Mouse (Mus musculus): Measurements from ENCODE around the gene Trappc12. TPM values are rescaled to one million over a fixed set of nuclear protein-coding genes. Genes with fewer than 3 reads are reported as not detected.

The Trappc12 gene
- polyA plus RNA-seq (2015; fragmentation: Illumina TruSeq; extraction: RNeasy Lipid Tissue Mini Kit (QIAGEN cat#74804); ENCODE audit: insufficient read depth, low read depth, low replicate concordance) = 4.4 TPM

GRCm38 (mm10) chr12:28750021-28750633 is at the start of gene Trappc12:
Gene Trappc12 (minus strand): TSS chr12:28750472.

GRCm38 (mm10) chr12:28751508-28752263 is 1.4 kb upstream of the Trappc12 start, which contains the start of gene Eipr1:
Gene Eipr1 (plus strand): TSS chr12:28751803.

GRCm38 (mm10) chr12:28675121-28675924 is 74.9 kb downstream of the Trappc12 start, which contains the start of gene Adi1:
Gene Adi1 (plus strand): TSS chr12:28675231.

DNA sequence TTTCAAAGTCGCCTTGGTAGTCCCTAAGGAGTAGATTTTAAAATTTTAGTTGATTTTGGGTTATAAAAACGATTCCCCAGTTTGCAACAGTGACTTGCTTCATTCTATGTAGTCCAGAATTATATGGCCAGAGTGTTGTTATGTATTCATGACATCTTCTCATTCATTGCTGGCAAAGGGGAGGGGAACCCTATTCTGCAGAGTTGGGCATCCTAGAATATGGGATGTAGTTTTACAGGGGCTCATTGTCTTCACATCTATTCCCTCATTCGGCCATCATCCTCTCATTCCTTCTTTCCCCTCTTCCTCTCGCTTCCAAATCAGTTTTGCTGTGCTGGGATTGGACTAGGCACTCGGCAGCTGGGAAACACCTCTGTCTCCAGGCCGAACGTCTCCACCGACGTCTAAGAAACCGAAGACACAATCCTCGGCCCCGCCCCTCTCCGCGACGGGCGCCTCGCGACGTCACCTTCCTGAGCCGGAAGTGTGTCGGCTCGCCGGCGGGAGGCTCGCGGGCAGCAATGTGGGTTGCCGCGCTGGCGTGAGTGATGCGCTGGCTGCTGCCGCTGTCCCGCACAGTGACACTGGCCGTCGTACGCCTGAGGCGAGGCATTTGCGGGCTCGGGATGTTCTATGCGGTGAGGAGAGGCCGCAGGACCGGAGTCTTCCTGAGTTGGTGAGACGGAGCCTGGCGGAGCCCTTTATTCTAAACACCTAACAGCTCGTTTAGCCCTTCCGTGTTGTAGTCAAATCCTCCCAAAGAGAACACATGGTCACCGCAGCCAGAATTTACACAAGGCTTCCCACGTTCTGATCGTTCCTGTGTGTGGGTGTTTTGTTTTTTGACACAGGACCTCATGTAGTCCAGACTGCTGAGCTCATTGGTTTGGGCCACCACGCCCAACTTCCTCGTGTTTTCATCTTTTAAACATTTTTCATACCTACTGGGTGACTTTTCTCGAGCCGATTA is 100.8 kb downstream of the Trappc12 start, which contains the start of gene Rnaseh1:
Rnaseh1 (plus strand) TSS at position 462 of the 970 bp plus-strand sequence.

Other genes with a start within 250 kb of the Trappc12 start
- gene Dcdc2c, start 198.1 kb downstream of the Trappc12 start, polyA plus RNA-seq (2015; fragmentation: Illumina TruSeq; extraction: RNeasy Lipid Tissue Mini Kit (QIAGEN cat#74804); ENCODE audit: insufficient read depth, low read depth, low replicate concordance) = not detected
- not detected for gene Allc, start 167.9 kb downstream of the Trappc12 start, polyA plus RNA-seq (2015; fragmentation: Illumina TruSeq; extraction: RNeasy Lipid Tissue Mini Kit (QIAGEN cat#74804); ENCODE audit: insufficient read depth, low read depth, low replicate concordance)
- not detected for gene Colec11, start 127.1 kb downstream of the Trappc12 start, polyA plus RNA-seq (2015; fragmentation: Illumina TruSeq; extraction: RNeasy Lipid Tissue Mini Kit (QIAGEN cat#74804); ENCODE audit: insufficient read depth, low read depth, low replicate concordance)
- gene Rps7, start 114.5 kb downstream of the Trappc12 start, polyA plus RNA-seq (2015; fragmentation: Illumina TruSeq; extraction: RNeasy Lipid Tissue Mini Kit (QIAGEN cat#74804); ENCODE audit: insufficient read depth, low read depth, low replicate concordance) = 565 TPM
- 2.9 TPM for gene Rnaseh1, start 100.9 kb downstream of the Trappc12 start, polyA plus RNA-seq (2015; fragmentation: Illumina TruSeq; extraction: RNeasy Lipid Tissue Mini Kit (QIAGEN cat#74804); ENCODE audit: insufficient read depth, low read depth, low replicate concordance)
- gene Adi1, start 75.2 kb downstream of the Trappc12 start, polyA plus RNA-seq (2015; fragmentation: Illumina TruSeq; extraction: RNeasy Lipid Tissue Mini Kit (QIAGEN cat#74804); ENCODE audit: insufficient read depth, low read depth, low replicate concordance) = 22.3 TPM
- gene Eipr1, start 1.3 kb upstream of the Trappc12 start, polyA plus RNA-seq (2015; fragmentation: Illumina TruSeq; extraction: RNeasy Lipid Tissue Mini Kit (QIAGEN cat#74804); ENCODE audit: insufficient read depth, low read depth, low replicate concordance) = 2.7 TPM